Comparison of ENCODE assay signal across 27 mouse cellular contexts in genomic region chr2:33445741-33446140, GRCm38 (mm10).
"Had no signal": no experiment of that assay in that cellular context is flagged by ENCODE, and none has a peak within 500 bp of the region (broad histone marks: within the 10 kb centered on the region; RNA-seq: fewer than 3 reads in every experiment).

No protein-coding gene starts in this region.

- H3K27ac ChIP-seq: heart, adult 2 months; hindbrain, embryonic 13.5 days; hindbrain, embryonic 15.5 days; hindbrain, postnatal 0 days; kidney, embryonic 15.5 days; kidney, postnatal 0 days; limb, embryonic 13.5 days; liver, embryonic 14.5 days had no signal

- DNase-seq: gastrocnemius, postnatal 14 days; gastrocnemius, postnatal 36 days; heart, adult 11 months; heart, adult 2 months; heart, postnatal 14 days; heart, postnatal 36 days; kidney, adult 11 months; kidney, adult 2 months; kidney, adult 9 months; kidney, postnatal 14 days; kidney, postnatal 36 days; layer of hippocampus, adult 9-11 months; layer of hippocampus, postnatal 36 days; left cerebral cortex, postnatal 4 days had no signal

- H3K27me3 ChIP-seq: heart, embryonic 13.5 days; heart, embryonic 15.5 days; hindbrain, embryonic 13.5 days; hindbrain, embryonic 15.5 days; kidney, embryonic 15.5 days; limb, embryonic 13.5 days; limb, embryonic 15.5 days had no signal

- H3K9me3 ChIP-seq: heart, embryonic 13.5 days; heart, embryonic 15.5 days; hindbrain, embryonic 13.5 days; hindbrain, embryonic 15.5 days; kidney, embryonic 15.5 days; limb, embryonic 13.5 days; limb, embryonic 15.5 days had no signal

- ATAC-seq: hindbrain, postnatal 0 days; intestine, embryonic 16.5 days had no signal

- H3K4me1 ChIP-seq: kidney, embryonic 15.5 days had no signal

- H3K4me2 ChIP-seq: heart, embryonic 11.5 days; heart, embryonic 13.5 days; heart, embryonic 15.5 days; hindbrain, embryonic 13.5 days; hindbrain, embryonic 15.5 days; kidney, embryonic 15.5 days; limb, embryonic 13.5 days; limb, embryonic 15.5 days; liver, embryonic 11.5 days had no signal

- H3K4me3 ChIP-seq: heart, adult 2 months; heart, embryonic 13.5 days; heart, embryonic 15.5 days; hindbrain, embryonic 13.5 days; hindbrain, embryonic 15.5 days; kidney, embryonic 15.5 days; limb, embryonic 13.5 days; limb, embryonic 15.5 days had no signal

- H3K9ac ChIP-seq: heart, embryonic 13.5 days; heart, embryonic 15.5 days; hindbrain, embryonic 13.5 days; hindbrain, embryonic 15.5 days; kidney, embryonic 15.5 days; limb, embryonic 13.5 days; limb, embryonic 15.5 days; liver, embryonic 14.5 days had no signal
